Mouse (Mus musculus) spleen, adult 2 months (tissue): Measurements from ENCODE around the gene Nrd1. TPM values are rescaled to one million over a fixed set of nuclear protein-coding genes. Genes with fewer than 3 reads are reported as not detected.

ENCODE experiments used
- DNase-seq, 2 experiments: peaks; one replicate each; pipeline versions ENCODE4 v3.0.0 to v3.0.0-alpha.2; 2012 to 2021; ENCODE audit warnings: low spot score in 2 of 2, low read depth in 1 of 2
- H3K27ac ChIP-seq: fragments of 200-500 bp; 2 replicates; pipeline ENCODE4 v1.5.1; 2012; ENCODE audit warnings: low read length, inconsistent platforms; ENCODE audit not compliant: insufficient read depth
- H3K27me3 ChIP-seq: fragments of 200-500 bp; 2 replicates; pipeline ENCODE4 v1.6.1; 2012; ENCODE audit warnings: mild to moderate bottlenecking, moderate library complexity, low read length, inconsistent platforms; ENCODE audit not compliant: control insufficient read depth, insufficient read depth
- H3K36me3 ChIP-seq: fragments of 200-500 bp; 2 replicates; pipeline ENCODE4 v1.6.1; 2012; ENCODE audit warnings: mild to moderate bottlenecking, low read length, inconsistent platforms; ENCODE audit not compliant: control insufficient read depth, insufficient read depth
- H3K4me1 ChIP-seq: fragments of 200-500 bp; 2 replicates; pipeline ENCODE4 v1.6.1; 2011; ENCODE audit warnings: inconsistent platforms; ENCODE audit not compliant: control insufficient read depth, insufficient read depth, insufficient read length
- H3K4me3 ChIP-seq: fragments of 200-500 bp; 2 replicates; pipeline ENCODE4 v1.5.1; 2011; ENCODE audit warnings: mild to moderate bottlenecking, inconsistent platforms; ENCODE audit not compliant: insufficient read depth, insufficient read length; ENCODE audit errors: extremely low read depth
- CTCF ChIP-seq: fragments of 200-500 bp; IDR thresholded peaks from 2 replicates; pipeline ENCODE4 v1.5.1; 2011; ENCODE audit warnings: mild to moderate bottlenecking, inconsistent platforms; ENCODE audit not compliant: insufficient read depth, insufficient read length, insufficient replicate concordance; ENCODE audit errors: extremely low read depth
- POLR2A ChIP-seq: fragments of 200-500 bp; IDR thresholded peaks from 2 replicates; pipeline ENCODE4 v1.6.1; 2011; ENCODE audit warnings: low read depth, low read length, inconsistent platforms
- WGBS: fragments of 180-500 bp; shearing (Covaris S2); methylation state at CpG from one replicate; pipeline ENCODE4 v1.1.7; 2018; 5-methylcytosine and 5-hydroxymethylcytosine counted together
- polyA plus RNA-seq: library from polyadenylated mRNA; depleted of rRNA; stranded (reverse); fragments of >200 nt; gene quantifications from 2 replicates; pipeline ENCODE4 v1.2.3, GENCODE M21; 2012

Nrd1 gene
- polyA plus RNA-seq, 1 experiment, result 23.0 TPM

DNA sequence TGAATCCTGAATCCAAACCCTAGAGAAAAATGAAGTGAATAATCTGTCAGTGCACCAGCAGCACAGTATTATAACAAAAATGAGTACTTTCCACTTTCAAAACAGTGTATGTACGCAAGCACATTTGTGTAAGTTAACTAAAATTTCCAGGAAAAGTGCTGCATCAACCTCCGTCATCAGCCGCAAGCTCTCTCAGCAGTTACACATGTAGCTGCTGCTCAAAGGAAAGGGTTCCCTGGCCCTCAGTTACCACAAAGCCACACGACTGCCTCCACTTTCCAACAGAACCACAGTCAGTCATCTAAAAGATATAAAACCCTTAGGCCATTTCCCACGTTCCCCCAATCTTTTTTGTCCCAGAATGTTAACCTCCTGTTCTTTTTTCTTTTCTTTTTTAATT, 102.1 kb downstream of the Nrd1 start:
- Histone ChIP-seq H3K36me3 (peaks cover 12% of the 10 kb centered on the region), H3K4me3 (no peak overlapping the region), H3K27ac (no peak overlapping the region), H3K4me1 (peaks cover 4% of the 10 kb centered on the region; the same call in 1 of the 2 replicates), H3K27me3 (no peaks in the 10 kb centered on the region)
- no peak for DNase-seq
- 46% methylated on average over 5 of the region's 5 CpGs for WGBS
- TF ChIP-seq POLR2A (no peak), CTCF (no peak)

DNA sequence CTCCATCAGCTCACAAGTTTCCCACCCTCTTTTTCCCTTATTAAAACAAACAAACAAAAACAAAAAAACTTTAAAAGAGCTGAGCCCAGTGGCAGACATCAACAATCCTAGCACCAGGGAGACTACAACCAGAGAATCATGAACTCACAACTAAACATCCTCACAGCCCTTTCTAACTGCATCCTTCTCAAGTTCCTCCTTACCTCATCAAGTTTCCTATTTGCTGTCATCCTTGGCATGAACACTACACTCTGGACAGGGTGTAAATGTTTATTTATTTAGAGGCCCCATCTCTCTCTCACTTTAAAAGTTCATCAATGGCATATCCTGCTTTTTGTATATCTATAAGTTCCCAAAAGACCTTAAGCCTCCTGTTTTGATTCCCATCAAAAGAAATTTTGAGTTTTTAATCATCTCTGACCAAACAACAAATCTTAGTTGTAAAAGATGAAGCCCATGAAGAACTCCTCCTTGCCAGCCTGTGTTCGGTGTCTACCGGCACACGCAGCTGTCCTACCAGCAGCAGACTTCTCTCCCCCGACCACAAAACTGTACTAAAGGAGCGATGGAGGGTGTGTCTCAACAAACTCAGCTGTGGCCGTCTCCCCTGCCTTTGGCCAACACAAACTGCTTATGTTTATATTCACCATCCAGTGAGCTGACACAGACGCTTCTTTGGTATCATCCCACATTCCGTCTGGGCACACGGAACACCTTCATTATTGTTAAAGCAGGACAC, 102.9 kb downstream of the Nrd1 start:
- DNase-seq, result no peak
- H3K4me3 ChIP-seq, result no peak overlapping the region
- H3K36me3 ChIP-seq, result peaks cover 11% of the 10 kb centered on the region
- no peak for TF ChIP-seq CTCF
- TF ChIP-seq POLR2A, result no peak
- WGBS, result 56% methylated on average over 9 of the region's 9 CpGs
- H3K27ac ChIP-seq, result no peak overlapping the region
- H3K4me1 ChIP-seq, result peaks cover 4% of the 10 kb centered on the region; the same call in 1 of the 2 replicates
- no peaks in the 10 kb centered on the region for H3K27me3 ChIP-seq

DNA sequence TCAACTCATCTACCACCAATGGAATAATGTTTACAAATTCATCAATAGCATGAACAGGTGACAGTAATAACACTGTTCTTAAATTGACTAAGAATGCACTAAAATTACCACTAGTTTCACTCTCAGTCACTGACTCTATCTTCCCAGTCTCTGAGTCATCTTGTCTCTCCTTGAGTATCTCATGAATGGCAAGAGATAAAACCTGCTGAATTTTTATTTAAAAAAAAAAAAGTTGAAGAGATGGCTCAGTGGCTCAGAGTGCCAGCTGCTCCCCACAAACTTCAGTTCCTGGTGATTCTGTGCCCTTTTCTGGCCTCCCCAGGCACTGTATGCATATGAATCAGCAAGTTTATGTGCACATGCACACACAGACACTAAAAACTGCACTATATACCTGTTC, 104.8 kb downstream of the Nrd1 start:
- no peak for DNase-seq
- Histone ChIP-seq H3K36me3 (peaks cover 10% of the 10 kb centered on the region), H3K27ac (no peak overlapping the region), H3K4me1 (peaks cover 4% of the 10 kb centered on the region; the same call in 1 of the 2 replicates), H3K4me3 (no peak overlapping the region), H3K27me3 (no peaks in the 10 kb centered on the region)
- no peak for TF ChIP-seq CTCF
- no peak for TF ChIP-seq POLR2A

DNA sequence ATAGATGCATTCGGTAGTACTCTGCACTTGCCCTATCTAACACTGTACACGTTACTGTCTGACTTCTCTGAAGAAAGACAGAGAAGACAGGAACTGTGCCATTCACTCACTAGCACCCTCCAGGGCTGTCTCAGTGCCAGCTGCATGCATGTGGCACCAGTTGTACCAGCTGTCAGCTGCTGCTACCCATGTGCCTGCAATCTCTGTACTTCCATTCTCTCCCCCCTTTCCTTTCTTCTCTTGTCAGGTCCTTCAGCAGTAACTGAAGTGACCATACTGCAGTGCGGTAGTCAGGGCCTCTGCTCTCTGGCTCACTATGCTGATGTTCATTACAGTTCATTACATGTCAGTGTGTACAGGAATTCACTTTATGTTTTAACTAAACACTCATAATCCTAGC, 105.6 kb downstream of the Nrd1 start:
- DNase-seq, result no peak
- 46% methylated on average over 3 of the region's 3 CpGs for WGBS
- Histone ChIP-seq H3K4me3 (no peak overlapping the region), H3K27ac (no peak overlapping the region), H3K27me3 (no peaks in the 10 kb centered on the region), H3K36me3 (peaks cover 7% of the 10 kb centered on the region), H3K4me1 (peaks cover 4% of the 10 kb centered on the region; the same call in 1 of the 2 replicates)
- TF ChIP-seq CTCF (no peak), POLR2A (no peak)

DNA sequence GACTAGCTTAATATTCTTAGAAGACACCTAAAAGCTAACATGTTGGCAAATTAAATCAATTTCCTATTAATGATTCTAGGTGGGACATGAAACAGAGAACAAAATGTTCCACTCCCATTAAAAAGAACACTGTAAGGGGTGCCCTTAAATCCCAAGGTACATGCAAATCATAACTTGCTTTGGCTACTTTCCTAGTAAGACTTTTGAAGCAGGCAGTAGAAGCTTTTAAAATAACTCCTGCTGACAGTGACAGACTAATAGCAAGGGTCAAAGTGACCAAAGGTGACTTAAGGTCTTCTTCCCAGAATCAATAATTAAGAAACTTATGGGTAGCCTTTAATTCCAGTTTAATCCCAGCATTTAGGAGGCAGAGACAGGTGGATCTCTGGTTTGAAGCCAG, 106.1 kb downstream of the Nrd1 start:
- no peaks in the 10 kb centered on the region for H3K27me3 ChIP-seq
- no peak overlapping the region for H3K27ac ChIP-seq
- TF ChIP-seq CTCF (no peak), POLR2A (no peak)
- peaks cover 4% of the 10 kb centered on the region; the same call in 1 of the 2 replicates for H3K4me1 ChIP-seq
- no peak overlapping the region for H3K4me3 ChIP-seq
- DNase-seq, result no peak
- peaks cover 2% of the 10 kb centered on the region for H3K36me3 ChIP-seq

DNA sequence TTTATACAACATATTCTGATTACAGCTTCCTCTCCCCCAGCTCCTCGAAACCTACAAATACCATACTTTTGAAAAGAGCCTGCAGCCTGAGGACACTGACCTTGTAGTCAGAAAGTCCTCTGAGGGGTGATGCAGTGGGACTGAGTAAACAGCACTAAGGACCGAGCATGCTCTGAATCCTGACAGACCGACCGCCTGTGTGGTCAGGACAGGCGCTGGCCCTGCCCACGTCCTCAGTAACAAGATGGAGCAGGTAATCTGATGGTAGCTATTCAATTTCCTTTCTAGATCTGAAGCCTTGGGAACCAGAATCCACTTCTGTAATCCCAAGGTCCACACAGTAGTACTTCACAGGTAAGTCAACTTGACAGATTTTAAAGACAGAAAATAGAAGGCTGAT, 108.6 kb downstream of the Nrd1 start:
- Histone ChIP-seq H3K4me1 (peaks cover 10% of the 10 kb centered on the region), H3K27ac (no peak overlapping the region), H3K4me3 (no peak overlapping the region), H3K27me3 (no peaks in the 10 kb centered on the region), H3K36me3 (no peaks in the 10 kb centered on the region)
- no peak for DNase-seq
- 88% methylated on average over 6 of the region's 6 CpGs for WGBS
- TF ChIP-seq CTCF (no peak), POLR2A (no peak)

DNA sequence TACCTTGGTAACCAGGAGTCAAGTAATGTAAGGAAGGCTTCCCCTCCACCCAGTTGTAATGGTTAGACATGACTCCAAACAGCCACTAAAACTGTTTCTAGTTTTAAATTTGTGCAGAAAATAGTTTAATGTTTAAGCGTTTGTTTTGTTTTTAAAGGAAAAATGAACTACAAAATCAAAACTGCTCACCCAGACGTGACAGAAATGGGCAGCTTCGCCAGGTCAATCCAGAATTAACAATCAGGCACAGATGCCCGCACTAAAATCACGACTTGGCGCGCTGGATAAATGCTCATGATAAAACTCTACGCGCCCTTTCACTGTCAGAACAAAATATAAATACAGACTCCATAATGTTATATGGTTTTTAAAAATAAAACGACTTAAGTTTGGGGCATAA, 109.2 kb downstream of the Nrd1 start:
- Histone ChIP-seq H3K27ac (no peak overlapping the region), H3K4me3 (no peak overlapping the region), H3K4me1 (peaks cover 10% of the 10 kb centered on the region), H3K36me3 (no peaks in the 10 kb centered on the region), H3K27me3 (no peaks in the 10 kb centered on the region)
- WGBS, result 91% methylated on average over 10 of the region's 10 CpGs
- no peak for DNase-seq
- TF ChIP-seq POLR2A, result no peak
- TF ChIP-seq CTCF, result no peak
